Mouse (Mus musculus) retina, postnatal 7 days (tissue): Measurements from ENCODE around the gene Mpo.

Experiments used
- DNase-seq: peaks from one replicate; pipeline ENCODE4 v3.0.0-alpha.2; 2012; ENCODE audit warnings: low read depth, low spot score

The Mpo gene

GRCm38 (mm10) chr11:87802621-87803020 is 9.2 kb downstream of the Mpo start:
- DNase-seq, result no peak

- no peak for DNase-seq
Observed at GRCm38 (mm10) chr11:87805448-87805847, 12.1 kb downstream of the Mpo start.

GRCm38 (mm10) chr11:87807433-87807832 is 14.1 kb downstream of the Mpo start:
- no peak for DNase-seq

- no peak for DNase-seq
Observed at GRCm38 (mm10) chr11:87808236-87808635, 14.9 kb downstream of the Mpo start.

GRCm38 (mm10) chr11:87811396-87811795 is 18.0 kb downstream of the Mpo start:
- DNase-seq, result no peak

DNA sequence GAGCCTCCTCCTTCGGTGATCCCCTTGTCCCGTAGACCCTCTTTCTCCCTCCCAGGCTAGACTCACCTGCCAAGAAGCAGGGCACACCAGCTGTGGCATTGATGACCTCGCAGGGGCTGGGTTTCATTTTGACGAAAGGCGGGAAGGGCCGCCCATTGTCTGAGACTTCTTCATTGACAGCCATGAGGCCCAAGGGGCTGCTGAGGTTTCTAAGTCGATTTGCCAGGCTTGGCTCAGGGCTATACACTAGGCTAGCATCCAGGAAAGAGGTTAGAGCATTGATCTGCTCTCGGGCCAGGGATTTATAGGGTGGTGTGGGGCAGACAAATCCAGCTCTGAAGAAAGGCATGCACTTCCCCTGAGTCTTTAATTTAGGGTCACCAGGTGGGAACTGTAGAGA is 21.4 kb downstream of the Mpo start:
- DNase-seq, result no peak

DNA sequence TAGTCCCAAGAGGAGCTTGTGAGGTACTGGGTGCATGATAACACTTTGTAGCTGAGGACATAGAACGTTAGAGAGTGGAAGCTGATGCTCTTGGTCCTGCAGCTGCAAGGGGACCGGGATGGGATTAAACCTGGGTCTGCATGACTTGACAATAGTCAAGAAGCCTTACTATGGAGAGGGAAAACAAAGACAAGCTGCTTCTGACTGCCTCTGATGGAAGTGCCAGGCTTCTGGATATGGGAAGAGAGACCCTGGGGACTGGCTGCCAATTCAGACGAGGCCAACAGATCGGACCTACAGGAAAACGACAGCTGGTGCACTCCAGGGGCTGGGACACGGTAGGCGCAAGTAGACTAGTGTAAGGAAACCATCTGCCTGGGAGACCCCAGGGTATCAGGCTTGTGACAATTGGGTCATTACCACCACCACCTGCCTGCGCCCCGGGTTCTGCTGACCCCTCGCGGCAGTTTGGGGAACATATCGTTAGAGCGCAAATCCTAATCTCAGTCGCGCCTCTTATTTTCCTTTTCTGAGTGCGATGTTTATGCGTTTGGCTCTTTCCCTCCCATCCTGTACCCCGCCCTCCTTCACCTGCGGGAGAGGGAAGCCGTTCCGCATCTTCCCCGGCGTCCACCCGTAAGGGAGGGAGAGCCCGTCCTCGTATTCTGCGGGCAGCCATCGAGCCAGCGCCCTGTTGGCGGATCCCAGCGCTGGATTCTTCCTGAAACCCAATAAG is 23.5 kb downstream of the Mpo start:
- peak; percentile 53 for DNase-seq

- peak; percentile 17 for DNase-seq
Observed at GRCm38 (mm10) chr11:87817443-87817773, 24.0 kb downstream of the Mpo start.

DNA sequence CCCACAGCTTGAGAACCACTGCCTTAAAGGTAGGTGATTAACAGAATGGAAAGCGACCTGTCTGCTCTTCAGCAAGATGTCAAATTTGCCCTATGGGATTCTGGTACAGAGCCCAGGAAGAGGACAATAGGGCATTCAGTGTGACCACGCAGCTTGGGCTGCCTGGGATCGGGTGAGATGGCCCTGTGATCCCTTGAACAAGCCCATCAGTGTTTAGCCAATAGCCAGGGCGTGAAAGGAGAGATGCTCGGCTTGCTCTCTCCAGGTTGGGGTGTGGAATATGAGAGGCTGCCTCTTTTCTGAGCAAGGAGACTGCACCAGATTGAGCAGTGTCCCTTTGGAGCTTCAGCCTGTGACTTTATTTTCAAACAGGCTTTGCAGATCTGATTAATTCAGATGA is 28.1 kb downstream of the Mpo start:
- DNase-seq, result no peak

GRCm38 (mm10) chr11:87828239-87828900 is 35.0 kb downstream of the Mpo start, which contains the start of gene Lpo:
Gene Lpo, minus strand, starts transcription at chr11:87828289.
- DNase-seq, result no peak

DNA sequence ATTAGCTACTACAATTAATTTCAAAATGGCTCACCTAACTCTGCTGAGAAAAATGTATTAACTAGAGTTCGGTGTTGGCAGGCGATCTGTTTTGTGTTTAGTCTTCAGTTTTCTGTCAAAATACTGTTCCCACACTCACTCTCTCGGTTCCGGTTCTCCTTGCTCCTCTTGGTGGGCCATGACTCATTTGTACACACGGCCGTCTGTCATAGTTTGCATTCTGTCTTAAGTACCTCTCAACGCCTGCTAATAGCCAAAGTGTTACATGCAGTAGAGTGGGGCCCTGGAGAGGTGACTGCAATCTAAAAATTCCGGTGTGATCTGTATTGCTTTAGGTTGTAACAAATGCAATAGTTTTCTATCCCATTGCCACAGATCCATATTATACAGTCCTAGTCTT is 47.3 kb downstream of the Mpo start:
- DNase-seq, result no peak

DNA sequence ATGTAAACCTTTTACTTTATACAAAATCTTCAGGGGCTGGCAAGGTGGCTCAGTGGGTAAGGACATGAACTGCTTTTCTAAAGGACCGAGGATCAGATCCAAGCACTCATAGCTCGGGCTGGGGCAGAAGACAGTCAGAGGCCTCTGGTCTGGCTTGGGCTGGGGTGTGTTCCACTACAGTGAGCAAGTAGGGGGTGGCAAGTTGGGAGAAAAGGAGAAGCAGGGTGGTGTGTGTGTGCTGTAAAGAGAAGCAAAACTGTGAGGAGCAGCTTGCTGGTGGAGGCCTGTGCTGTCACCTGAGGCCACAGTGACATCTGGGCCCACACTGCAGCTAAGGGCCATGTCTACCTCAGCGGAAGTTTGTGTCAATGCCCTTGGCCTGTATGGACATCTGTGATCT is 48.1 kb downstream of the Mpo start:
- DNase-seq, result no peak

- no peak for DNase-seq
Observed at GRCm38 (mm10) chr11:87846968-87847600, 53.7 kb downstream of the Mpo start.

GRCm38 (mm10) chr11:87847884-87848283 is 54.5 kb downstream of the Mpo start:
- no peak for DNase-seq

DNA sequence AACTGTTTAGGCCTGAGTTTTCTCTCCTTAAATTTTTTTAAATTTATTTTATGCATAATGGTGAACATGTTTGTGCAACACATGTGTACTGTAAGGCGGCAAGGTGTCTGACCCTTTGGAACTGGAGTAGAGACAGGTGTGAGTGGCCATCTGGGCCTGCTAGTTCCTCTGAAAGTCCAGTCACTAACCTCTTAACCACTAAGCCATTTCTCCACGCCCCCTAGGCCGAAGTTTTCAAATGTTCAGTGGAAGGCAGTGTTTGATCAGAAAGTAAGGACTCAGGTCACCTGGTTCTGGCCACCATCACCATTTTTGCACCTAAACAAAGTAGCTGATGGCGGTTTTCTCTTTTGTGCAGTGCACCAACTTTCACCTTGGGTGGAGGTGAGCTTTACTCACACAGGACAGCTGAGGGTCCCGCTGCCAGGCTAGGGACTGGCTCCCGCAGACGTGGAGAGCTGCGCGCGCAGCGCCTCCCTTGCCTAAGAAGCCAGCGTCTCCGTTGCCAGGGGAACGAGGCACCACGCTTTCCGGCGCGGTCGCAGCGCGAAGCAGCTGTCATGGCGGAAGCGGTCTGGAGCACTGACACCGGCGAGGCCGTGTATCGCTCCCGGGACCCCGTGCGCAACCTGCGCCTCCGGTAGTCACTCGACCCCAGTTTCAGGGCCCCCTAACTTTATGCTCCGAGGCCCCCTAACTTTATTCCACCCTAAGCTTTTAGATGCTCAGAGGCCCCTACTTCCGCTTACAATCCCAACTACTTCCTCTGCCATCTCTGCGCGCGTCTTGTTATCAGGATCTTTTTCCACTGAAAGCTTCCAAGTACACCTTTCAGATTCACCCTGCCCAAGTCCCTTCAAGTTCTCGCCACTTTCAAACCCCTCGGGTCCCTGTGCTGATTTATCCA is 59.6 kb downstream of the Mpo start, which contains the start of gene Mks1:
Gene Mks1, plus strand, starts transcription at position 526 of the 907 bp plus-strand sequence.
- peak; percentile 87 for DNase-seq

- DNase-seq, result no peak
Observed at GRCm38 (mm10) chr11:87853597-87853954, 60.2 kb downstream of the Mpo start.
